Mouse (Mus musculus): Measurements from ENCODE around the gene Slc4a2.

GRCm38 (mm10) chr5:24387264-24388241 lies 36.1 kb upstream of the Slc4a2 start:
- peak; percentile 45 for TF ChIP-seq CTCF (IDR thresholded peaks at IDR 0.05)
- no peak for TF ChIP-seq POLR2A (IDR thresholded peaks at IDR 0.05; ENCODE audit: insufficient read depth, low read depth, low read length)
- TF ChIP-seq EP300 (IDR thresholded peaks at IDR 0.05; ENCODE audit: insufficient read depth, low read depth, low read length): no peak
